Mouse (Mus musculus): ENCODE measurements at regions not wholly inside any gene's neighbourhood (a gene's known extent, or its start where the extent isn't known, plus 50 kb on each side); places are given as distances from the start of the nearest gene placed in this dataset.
A peak's percentile ranks its signal among the peaks of the same experiment; 100 is the strongest.

- no peak for DNase-seq (ENCODE audit: low spot score)
Measured at GRCm38 (mm10) chr8:26813198-26813815, 163.8 kb upstream of the Zfp703 start.

GRCm38 (mm10) chr8:26815020-26815584, 162.0 kb upstream of the Zfp703 start:
- no peak for DNase-seq (ENCODE audit: low spot score)

GRCm38 (mm10) chr8:26816977-26817376, 160.1 kb upstream of the Zfp703 start:
- DNase-seq (ENCODE audit: low spot score), result no peak

- no peak for DNase-seq (ENCODE audit: low spot score)
Measured at GRCm38 (mm10) chr8:26824189-26824941, 152.8 kb upstream of the Zfp703 start.

- peak; percentile 56 for DNase-seq (ENCODE audit: low spot score)
Measured at GRCm38 (mm10) chr8:26828311-26828909, 148.7 kb upstream of the Zfp703 start.

- DNase-seq (ENCODE audit: low spot score), result no peak
Measured at GRCm38 (mm10) chr8:26829313-26829712, 147.8 kb upstream of the Zfp703 start.

GRCm38 (mm10) chr8:26831148-26831547, 146.0 kb upstream of the Zfp703 start:
- DNase-seq (ENCODE audit: low spot score), result no peak

- DNase-seq (ENCODE audit: low spot score), result no peak
Measured at GRCm38 (mm10) chr8:26831790-26832189, 145.3 kb upstream of the Zfp703 start.

- no peak for DNase-seq (ENCODE audit: low spot score)
Measured at GRCm38 (mm10) chr8:26832546-26832945, 144.6 kb upstream of the Zfp703 start.

- DNase-seq (ENCODE audit: low spot score), result peak; percentile 36
Measured at GRCm38 (mm10) chr8:26833297-26833696, 143.8 kb upstream of the Zfp703 start.

- no peak for DNase-seq (ENCODE audit: low spot score)
Measured at GRCm38 (mm10) chr8:26833784-26834183, 143.3 kb upstream of the Zfp703 start.

GRCm38 (mm10) chr8:26834604-26835003, 142.5 kb upstream of the Zfp703 start:
- DNase-seq (ENCODE audit: low spot score), result no peak

- DNase-seq (ENCODE audit: low spot score), result no peak
Measured at GRCm38 (mm10) chr8:26835076-26835475, 142.0 kb upstream of the Zfp703 start.

GRCm38 (mm10) chr8:26835616-26836015, 141.5 kb upstream of the Zfp703 start:
- DNase-seq (ENCODE audit: low spot score), result peak; percentile 14

GRCm38 (mm10) chr8:26836552-26836951, 140.6 kb upstream of the Zfp703 start:
- no peak for DNase-seq (ENCODE audit: low spot score)

- no peak for DNase-seq (ENCODE audit: low spot score)
Measured at GRCm38 (mm10) chr8:26840286-26840685, 136.8 kb upstream of the Zfp703 start.

- DNase-seq (ENCODE audit: low spot score), result peak; percentile 23
Measured at GRCm38 (mm10) chr8:26840745-26841680, 136.1 kb upstream of the Zfp703 start.

GRCm38 (mm10) chr8:26843714-26844113, 133.4 kb upstream of the Zfp703 start:
- DNase-seq (ENCODE audit: low spot score), result no peak

- DNase-seq (ENCODE audit: low spot score), result no peak
Measured at GRCm38 (mm10) chr8:26844132-26844808, 132.9 kb upstream of the Zfp703 start.

GRCm38 (mm10) chr8:26844809-26845143, 132.3 kb upstream of the Zfp703 start:
- no peak for DNase-seq (ENCODE audit: low spot score)

- DNase-seq (ENCODE audit: low spot score), result no peak
Measured at GRCm38 (mm10) chr8:26845481-26846194, 131.5 kb upstream of the Zfp703 start.
